Mouse (Mus musculus) cerebellum, adult (tissue): ENCODE data around the gene Rabggta.

Source experiments
- ATAC-seq: cut with Nextera tagmentation; 2 replicates; pipeline ENCODE4 v1.9.2; 2017; ENCODE audit warnings: mild to moderate bottlenecking, moderate library complexity, mixed read lengths; ENCODE audit not compliant: insufficient number of reproducible peaks, low FRiP score, low TSS enrichment

Gene Rabggta

DNA sequence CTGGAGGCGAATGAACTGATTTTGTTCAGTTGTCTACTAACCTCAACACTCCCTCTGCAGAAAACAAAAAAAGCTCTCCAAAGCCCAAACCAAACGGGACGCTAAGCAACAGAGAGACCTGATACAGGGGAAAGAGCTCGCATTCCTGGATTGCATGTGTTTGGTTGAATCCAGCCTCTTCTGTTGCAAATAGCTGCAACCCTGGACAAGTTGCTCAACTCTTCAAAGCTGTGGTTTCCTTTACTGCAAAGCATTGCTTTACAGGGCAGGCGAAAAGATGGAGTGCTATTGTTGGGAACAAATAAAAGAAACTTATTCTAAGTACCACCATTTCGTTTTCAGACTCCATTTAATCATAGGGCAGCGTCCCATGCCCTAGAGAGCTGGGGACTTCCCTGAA is 12.8 kb upstream of the Rabggta start:
- no peak for ATAC-seq

DNA sequence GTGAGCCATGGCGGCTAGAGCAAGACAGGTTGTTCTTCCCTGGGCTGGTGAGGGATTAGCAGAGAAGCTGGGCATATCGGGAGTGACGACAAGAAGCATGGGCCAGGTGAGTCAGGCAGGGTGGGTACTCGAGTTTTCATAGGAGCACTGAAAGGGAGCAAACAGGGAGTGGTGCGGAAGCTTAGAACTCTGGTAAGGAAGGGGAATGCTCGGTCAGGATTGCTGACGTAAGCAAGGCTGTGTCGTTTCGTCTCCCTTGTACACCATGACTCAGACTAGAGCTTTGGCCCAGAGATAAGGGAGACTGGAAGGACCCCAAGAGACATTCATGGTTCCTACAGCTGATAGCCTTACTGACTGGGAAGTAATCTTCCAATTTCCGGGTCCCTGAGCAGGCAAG is 11.8 kb upstream of the Rabggta start:
- ATAC-seq = no peak

DNA sequence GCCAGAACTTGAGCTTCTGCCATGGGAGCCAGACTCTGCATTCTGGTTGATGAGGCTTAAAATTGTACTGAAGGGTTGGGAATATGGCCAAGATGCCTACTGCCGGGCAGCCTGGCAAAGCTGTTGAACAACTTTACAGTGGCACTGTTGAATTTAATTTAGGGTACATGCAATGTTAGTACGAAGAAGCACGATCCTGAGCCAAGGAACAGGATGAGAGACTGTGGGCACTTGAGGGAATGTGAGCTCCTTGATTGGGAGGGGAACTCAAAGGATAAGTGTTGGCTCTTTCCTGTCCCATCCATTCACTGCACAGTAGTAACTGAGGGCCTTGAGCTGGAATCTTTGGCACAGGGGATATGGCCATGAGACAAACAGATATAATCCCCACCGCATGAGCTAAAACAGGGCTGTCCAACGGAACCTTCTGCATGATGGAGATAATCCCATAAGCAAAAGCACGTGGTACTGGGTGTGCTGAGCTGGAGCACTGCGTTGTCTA is 8.5 kb upstream of the Rabggta start:
- ATAC-seq = no peak

DNA sequence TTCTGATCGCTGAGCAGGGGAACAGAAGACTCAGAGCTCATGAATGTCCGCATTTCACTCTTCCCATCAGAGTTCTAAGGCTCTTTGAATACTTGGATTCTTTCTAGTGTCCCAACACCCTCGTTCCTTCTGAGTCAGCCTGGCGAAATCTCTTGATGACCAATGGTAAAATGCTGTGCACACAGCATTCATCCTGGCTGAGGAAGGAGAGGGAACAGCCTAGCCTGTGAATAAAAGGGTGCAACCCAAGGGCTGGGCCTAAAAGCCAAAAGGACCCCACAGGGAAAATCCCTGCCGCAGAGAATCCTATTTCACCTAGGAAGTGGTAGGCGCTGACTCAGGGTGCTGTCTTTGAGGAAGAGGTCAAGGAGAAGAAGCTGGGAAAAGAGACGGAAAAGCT is 8.1 kb upstream of the Rabggta start:
- no peak for ATAC-seq

DNA sequence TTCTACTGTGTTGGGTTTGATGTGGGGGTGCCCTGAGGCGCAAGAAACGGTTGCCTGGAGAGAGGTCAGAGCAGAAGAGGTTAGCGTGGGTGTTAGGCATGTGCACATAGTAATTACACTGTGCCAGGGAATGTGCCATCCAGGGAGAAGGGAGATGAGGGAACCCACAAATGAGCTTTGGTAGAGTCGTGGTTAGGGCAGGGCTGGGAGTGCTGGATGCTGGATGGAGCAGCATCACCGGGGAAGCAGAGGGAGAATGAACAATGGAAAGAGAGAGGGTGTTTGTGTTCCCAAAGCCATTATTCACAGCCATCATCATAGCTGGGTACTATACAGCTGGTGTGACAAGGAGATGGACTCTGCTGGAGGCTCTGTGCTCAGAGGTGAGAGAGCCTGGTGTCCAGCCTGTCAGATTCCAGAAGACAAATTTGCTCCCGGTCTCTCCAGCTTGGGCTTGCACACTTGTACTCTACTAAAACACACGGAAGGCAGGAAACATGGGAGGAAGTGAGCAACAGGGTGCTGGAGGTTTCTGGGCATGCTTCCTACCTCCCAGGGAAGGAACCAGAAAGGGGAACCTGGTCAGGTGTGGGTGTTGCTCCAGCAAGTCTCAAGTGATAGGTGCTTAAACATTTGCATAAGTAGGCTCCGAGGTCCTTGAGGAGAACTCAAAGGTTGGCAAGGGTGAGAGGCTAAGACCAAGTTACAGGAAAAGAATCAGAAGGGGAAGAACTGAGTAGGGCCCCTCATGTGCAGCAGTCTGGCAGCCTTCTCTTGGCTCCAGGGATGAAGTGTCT is 6.0 kb upstream of the Rabggta start:
- no peak for ATAC-seq

DNA sequence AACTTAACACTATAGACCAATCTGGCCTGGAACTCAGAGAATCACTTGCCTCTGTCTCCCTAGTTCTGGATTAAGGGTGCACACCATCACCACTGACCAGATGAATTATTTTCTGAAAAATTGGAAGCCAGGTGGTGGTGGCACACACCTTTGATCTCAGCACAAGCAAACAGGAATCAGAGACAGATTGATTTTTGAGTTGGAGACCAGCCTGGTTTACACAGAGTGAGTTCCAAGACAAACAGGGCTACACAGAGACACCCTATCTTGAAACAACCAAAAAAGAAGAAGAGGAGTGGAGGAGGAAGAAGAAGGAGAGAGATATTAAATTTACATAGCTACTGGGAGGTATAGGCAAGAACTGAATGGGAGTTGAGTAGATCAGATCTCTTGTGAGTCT is 4.2 kb upstream of the Rabggta start:
- no peak for ATAC-seq

DNA sequence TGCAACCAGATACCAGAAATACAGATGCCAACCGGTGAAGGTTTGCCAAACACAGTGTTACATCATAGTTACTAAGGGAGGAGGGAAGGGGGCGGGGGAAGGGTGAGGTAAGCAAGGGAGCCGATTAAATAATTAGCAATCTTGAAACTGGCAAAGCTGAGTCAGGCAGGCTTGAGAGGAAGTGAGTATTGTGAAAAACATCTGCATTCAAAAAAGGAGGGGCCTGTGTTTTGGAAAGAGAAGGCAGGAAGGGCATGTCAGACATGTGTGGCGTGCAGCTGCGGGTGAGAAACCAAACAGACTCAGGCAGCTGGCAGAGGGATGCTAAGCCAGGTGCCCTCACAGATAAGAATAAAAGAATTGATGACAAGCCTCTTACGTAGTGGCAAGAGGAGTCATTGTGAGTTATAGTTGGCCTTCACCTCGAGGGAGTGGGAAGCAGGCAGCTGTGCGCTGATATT is 2.4 kb upstream of the Rabggta start:
- ATAC-seq = no peak

DNA sequence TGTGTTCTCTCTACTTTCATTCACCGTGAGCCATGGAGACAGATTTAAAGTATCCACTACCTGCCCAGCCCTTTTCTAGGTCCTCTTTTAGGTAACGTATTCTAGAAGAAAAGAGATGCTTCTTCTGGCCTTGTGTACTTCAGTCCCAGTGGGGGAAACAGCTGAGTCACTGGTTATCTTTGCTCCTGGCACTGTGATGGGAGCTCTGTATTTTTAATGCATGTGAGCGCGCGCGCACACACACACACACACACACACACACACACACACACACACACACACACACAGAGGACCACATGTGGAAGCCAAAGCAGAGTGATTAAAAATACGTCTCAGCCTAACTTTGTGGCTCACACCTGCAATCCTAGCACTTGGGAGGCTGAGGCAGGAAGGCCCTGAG is 1.4 kb upstream of the Rabggta start:
- ATAC-seq = no peak

DNA sequence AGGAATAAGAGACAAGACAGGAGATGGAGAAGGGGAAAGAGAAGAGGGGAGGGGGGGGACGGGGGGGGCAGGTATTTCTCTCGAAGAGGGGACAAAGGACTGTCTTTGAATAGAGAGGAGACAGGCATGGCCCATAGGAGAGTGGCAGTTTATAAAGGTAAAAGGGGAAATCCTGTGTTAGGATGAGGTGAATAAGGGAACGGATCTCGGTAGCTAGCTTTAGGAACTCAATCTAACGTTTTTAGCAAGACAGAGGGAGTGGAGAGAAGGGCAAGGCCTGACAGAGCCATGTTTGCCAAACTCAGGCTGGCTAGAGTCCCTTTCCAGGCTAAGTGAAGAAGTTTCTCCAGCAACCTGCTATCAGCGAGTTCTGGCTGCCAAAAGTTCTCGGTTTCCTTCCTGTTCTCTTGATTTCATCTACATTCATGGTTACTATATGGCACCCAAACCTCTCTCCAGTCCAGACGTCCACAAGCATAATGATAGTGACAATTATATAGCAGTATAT is 429 bp upstream of the Rabggta start:
- ATAC-seq = no peak

DNA sequence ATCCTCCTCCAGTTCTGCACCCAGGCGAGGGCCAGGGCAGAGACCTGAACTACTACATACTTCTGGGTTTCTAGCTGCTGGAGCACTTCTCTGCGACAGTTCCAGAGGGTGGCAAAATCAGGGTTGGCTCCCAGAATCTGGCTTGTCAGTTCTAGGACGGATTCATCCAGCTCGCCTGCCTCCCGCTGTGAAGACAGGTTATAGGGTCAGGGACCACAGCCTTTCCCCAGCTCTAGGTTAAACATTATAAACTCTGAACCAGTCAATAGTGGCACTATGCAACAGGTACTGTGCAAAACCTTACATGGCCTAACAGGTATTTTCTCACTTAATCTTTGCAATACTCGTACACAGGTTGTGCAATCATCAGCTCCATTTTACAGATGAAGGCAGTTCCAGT is 987 bp downstream of the Rabggta start:
- no peak for ATAC-seq

DNA sequence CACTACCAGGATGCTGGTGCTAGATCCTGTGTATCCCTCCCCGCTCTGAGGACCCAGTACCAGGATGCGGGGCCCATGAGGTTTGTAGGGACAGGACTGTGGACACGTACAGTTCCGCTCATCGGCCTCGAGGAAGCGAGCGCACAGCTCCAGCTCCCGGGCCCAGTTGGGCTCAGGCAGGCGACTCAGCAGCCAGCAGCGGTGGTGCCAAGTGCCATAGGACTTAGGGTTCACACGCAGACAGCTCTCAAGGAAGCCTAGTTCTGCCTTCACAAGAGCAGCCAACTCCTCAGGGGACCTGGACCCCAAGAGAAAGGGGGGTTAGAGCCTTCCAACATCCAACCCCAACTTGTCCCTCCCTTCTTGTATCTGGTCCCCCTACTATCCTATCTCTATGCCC is 1.4 kb downstream of the Rabggta start:
- ATAC-seq = no peak

DNA sequence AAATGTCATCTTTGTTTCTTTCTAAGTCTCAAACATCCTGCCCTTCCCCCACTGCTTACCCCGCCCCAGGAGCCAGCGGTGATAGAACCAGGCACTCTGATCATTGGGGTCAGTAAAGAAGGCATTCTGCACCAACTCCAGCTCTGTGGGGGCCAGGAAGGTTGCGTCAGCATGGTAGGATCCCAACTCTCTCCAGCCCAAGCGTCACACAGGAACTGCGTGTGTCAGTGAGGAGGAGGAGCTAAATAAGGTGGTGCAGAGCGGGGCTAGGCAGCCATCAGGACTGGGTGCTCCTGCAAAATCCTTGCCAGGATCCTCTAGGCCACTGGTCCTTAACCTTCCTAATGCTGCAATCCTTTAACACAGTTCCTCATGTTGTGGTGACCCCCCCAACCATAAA is 2.3 kb downstream of the Rabggta start:
- no peak for ATAC-seq

DNA sequence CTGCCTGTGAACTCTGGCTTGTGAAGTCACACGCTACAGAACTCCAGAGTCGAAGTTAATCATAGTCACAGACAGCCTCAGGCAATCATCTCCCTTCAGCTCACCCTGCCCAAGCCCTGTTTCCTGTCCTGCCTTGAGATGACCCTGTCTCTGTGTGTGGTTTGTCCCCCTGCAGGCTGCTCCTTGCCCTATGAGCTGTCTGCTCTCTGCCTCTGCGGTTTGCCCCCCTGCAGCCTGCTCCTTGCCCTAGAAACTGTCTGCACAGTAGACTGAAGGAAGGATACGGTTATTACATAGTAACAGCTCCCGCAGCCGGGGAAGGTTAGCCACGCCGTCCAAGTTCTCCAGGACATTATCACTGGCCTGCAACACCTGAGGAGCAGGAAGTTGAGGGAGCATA is 5.2 kb downstream of the Rabggta start:
- ATAC-seq = no peak

DNA sequence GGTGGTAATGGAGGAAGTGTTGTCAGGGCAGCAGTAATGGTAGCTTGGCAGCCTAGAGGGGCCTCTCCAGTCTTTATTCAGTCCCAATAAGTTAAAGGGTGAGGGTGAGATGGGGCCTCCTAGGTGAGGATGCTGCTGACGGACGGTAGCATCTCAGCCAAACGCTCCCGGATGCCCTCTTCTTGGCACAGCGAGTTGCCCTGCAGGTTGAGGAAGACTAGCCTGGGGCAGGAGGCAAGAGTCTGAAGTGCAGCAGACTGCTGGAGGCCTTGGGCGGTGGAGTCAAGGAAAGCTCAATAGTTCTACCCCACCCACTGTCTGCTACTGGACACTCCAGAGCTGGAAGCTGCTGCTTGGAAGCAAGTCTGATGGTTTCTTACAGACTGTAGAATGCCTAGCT is 5.8 kb downstream of the Rabggta start:
- no peak for ATAC-seq

DNA sequence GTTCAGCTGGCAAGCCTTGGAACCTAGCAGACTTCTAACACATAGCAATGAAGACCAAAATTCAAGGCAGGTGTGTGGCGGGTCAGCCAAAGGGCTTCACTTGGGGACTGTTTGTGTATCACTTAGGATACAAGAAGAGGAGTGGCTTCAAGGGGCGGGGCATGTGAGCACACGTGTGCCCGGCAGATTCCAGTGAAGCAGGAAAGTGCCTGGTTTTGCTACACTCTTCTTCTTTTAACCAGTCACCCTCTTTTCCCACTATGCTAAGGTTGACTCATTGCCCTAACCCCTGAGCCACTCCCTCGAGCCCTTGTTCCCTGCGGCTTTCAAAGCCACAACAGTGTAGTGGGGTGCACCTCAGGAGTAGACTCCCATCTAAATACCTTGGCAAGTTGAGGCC is 7.2 kb downstream of the Rabggta start:
- no peak for ATAC-seq

DNA sequence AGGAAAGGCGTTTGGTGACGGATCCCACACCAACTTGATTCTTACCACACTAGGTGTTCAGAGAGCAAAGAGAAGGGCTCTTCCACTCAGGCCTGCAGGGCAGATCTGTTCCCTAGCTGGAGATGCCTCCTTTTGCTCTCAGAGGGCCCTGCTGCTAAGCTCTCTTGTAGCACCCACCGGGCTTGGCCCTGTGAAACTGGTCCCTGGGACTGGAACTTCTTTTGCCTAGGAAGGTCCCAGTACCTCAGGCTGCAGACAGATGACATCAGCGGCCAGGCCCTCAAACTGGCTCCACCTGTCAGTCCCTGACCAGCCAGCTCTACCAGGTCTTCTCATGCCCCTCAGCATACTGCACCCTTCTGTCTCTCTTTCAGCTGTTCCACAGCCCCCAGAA is 8.3 kb downstream of the Rabggta start, which contains the start of gene Tgm1:
Tgm1 (minus strand) TSS at position 198 of the 394 bp plus-strand sequence.
- no peak for ATAC-seq

DNA sequence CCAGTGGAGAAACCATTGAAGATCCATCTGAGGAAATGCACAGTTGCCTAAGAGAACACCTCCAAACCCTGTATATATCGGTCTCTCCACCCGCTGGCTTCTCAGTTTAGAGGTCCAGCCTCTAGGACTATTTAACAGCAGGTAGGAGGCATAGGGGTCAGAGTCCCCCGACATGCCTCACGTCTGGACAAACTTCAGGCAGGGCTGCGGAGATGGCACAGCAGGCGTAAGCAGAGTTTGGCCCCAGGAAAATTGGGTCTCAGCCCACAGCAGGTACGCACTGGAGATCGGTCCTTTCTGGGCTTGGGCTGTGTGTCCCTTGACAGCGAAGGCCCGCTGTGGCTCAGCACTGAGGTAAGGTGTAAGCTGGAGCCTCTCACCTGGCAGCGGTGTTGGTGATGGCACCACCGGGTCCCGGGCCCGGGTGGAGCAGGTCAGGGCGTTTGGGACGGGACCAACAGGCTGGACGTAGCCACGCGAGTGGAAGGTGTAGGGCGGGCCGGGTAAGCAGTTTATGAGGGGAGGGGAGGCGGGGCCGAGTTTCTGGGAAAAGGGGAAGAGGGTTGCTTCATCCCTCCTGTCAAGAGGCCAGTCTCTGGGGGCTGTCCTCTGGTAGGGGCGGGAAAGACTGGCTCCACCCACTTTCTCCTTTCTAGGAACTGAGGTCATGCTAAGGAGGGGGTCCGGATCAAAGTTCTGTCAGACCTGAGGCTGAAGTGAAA is 8.9 kb downstream of the Rabggta start:
- no peak for ATAC-seq

DNA sequence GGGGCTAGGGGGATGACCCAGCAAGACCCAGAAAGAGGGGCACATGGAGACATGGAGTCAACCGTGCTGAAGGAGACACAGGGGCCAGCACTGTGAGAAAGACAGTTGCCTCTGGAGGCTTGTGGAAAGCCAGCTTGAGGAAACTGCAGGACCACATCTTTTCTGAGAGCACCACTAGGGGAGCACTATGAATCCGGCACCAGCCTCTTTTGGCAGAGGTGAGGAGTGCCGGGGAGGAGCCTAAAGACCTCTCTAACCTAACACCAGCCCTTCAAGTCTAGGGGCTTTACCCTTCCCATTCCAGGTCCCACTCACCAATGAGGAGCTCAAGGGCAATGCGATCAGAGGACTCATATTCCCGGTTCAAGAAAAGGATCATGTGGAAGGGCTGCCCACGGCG is 10.3 kb downstream of the Rabggta start:
- no peak for ATAC-seq

DNA sequence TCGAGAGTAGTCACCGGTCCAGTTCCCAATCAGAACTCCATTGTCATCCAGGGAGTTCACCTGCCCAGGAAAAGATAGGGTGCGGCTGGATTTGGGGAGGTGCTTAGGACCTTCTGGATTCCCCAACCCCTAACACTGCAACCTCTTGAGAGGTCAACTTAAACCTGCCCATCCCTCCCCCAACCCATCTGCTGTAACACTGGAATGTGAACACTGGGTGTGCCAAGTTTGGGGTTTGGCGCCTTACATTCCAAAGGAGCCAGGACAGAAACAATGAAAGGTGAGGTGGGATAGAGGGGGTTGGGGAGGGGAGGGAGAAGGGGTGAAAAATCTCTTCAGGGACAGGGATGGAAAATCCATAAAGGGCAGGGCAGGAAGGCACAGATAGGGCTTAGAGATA is 12.6 kb downstream of the Rabggta start:
- no peak for ATAC-seq

DNA sequence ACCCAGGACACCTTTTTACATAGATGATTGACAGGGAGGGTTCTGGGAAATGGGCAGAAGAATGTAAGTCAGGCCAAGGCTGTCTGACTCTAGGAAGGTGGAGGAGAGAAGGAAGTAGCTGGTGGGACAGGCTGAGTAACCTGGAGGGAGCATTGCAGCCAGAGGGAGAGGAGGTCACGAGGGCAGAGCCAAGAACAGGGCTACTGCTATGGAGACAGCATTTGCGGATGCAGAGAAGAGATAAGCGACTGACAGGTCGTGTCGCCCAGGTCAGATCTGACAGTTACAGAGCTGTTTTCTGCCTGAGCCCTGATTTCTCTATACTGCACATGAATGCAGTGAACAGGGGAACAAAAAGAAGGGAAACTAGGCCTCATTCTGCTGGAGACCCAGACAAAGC is 14.7 kb downstream of the Rabggta start:
- no peak for ATAC-seq

DNA sequence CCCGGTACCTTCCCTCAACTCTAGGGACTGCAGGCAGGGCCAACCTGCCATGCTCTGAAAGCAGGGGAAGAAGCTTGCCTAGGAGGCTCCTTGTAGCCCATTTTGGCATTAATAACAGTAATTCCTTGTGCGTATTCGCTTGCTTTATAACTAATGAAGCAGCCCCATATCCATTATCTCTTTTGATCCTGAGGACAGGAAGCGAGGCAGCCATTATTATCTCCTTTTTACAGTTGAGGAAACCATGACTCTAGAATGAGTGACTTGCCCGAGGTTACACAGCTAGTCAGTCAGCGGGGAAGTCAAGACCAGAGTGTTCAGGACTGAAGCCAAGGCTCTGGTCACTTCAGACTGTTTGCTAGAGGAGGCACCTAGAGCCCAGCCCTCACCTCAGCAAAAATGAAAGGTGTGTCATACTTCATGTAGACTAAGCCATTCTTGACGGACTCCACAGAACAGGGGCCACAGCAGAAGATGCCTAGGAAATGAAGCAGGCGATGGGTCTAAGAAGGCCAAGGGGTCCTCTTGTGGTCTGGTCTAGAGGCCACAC is 15.9 kb downstream of the Rabggta start:
- no peak for ATAC-seq
